Mouse (Mus musculus): Measurements from ENCODE around the gene Eva1a. TPM values are rescaled to one million over a fixed set of nuclear protein-coding genes. Genes with fewer than 3 reads are reported as not detected.

Eva1a gene
- not detected for polyA plus RNA-seq (2017; shearing (Covaris generic))

GRCm38 (mm10) chr6:82040834-82041487, at the start of gene Eva1a:
Gene Eva1a (plus strand): TSS chr6:82041043.
- no peak for ATAC-seq

GRCm38 (mm10) chr6:82012392-82012791, 28.5 kb upstream of the Eva1a start:
- no peak for ATAC-seq

GRCm38 (mm10) chr6:82021074-82021473, 19.8 kb upstream of the Eva1a start:
- no peak for ATAC-seq

- ATAC-seq, result no peak
Observed at GRCm38 (mm10) chr6:82021494-82021893, 19.3 kb upstream of the Eva1a start.

- ATAC-seq, result no peak
Observed at GRCm38 (mm10) chr6:82029611-82030510, 11.0 kb upstream of the Eva1a start.

GRCm38 (mm10) chr6:82030511-82030884, 10.3 kb upstream of the Eva1a start:
- no peak for ATAC-seq

- ATAC-seq, result no peak
Observed at GRCm38 (mm10) chr6:82037211-82037610, 3.6 kb upstream of the Eva1a start.

- ATAC-seq, result no peak
Observed at GRCm38 (mm10) chr6:82039193-82039592, 1.6 kb upstream of the Eva1a start.

GRCm38 (mm10) chr6:82039968-82040367, 875 bp upstream of the Eva1a start:
- ATAC-seq, result no peak

- no peak for ATAC-seq
Observed at GRCm38 (mm10) chr6:82041488-82042295, 849 bp downstream of the Eva1a start.

- no peak for ATAC-seq
Observed at GRCm38 (mm10) chr6:82042296-82043125, 1.7 kb downstream of the Eva1a start.

GRCm38 (mm10) chr6:82043634-82044033, 2.8 kb downstream of the Eva1a start:
- no peak for ATAC-seq

GRCm38 (mm10) chr6:82044509-82044908, 3.7 kb downstream of the Eva1a start:
- ATAC-seq, result no peak

GRCm38 (mm10) chr6:82047977-82048376, 7.1 kb downstream of the Eva1a start:
- no peak for ATAC-seq

GRCm38 (mm10) chr6:82050201-82050600, 9.4 kb downstream of the Eva1a start:
- ATAC-seq, result no peak

GRCm38 (mm10) chr6:82051569-82051968, 10.7 kb downstream of the Eva1a start:
- no peak for ATAC-seq

- no peak for ATAC-seq
Observed at GRCm38 (mm10) chr6:82052047-82052725, 11.3 kb downstream of the Eva1a start.

GRCm38 (mm10) chr6:82052726-82053118, 11.9 kb downstream of the Eva1a start:
- no peak for ATAC-seq

GRCm38 (mm10) chr6:82054854-82055253, 14.0 kb downstream of the Eva1a start:
- no peak for ATAC-seq

GRCm38 (mm10) chr6:82059896-82060295, 19.1 kb downstream of the Eva1a start:
- no peak for ATAC-seq

- ATAC-seq, result no peak
Observed at GRCm38 (mm10) chr6:82065230-82065629, 24.4 kb downstream of the Eva1a start.
